Mouse (Mus musculus) brain, embryonic 14.5 days (tissue): Measurements from ENCODE around the gene Crebl2. TPM values are rescaled to one million over a fixed set of nuclear protein-coding genes. Genes with fewer than 3 reads are reported as not detected.

Source experiments
- DNase-seq: peaks from one replicate; pipeline ENCODE4 v3.0.0-alpha.2; 2011; ENCODE audit warnings: low read depth
- CTCF ChIP-seq: fragments of 200-500 bp; IDR thresholded peaks from 2 replicates; pipeline ENCODE4 v1.5.1; 2012; ENCODE audit warnings: inconsistent platforms, mild to moderate bottlenecking, moderate library complexity, borderline replicate concordance; ENCODE audit not compliant: insufficient read depth, insufficient read length; ENCODE audit errors: extremely low read depth
- POLR2A ChIP-seq: fragments of 200-500 bp; IDR thresholded peaks from 2 replicates; pipeline ENCODE4 v1.6.1; 2012; ENCODE audit warnings: mild to moderate bottlenecking, inconsistent platforms, borderline replicate concordance; ENCODE audit not compliant: poor library complexity, insufficient read depth, insufficient read length, severe bottlenecking; ENCODE audit errors: extremely low read depth
- polyA plus RNA-seq: library from polyadenylated mRNA; depleted of rRNA; stranded (reverse); fragments of >200 nt; gene quantifications from 2 replicates; pipeline ENCODE4 v1.2.3, GENCODE M21; 2012; rRNA removed

The Crebl2 gene
- polyA plus RNA-seq, 1 experiment, result 8.4 TPM

DNA sequence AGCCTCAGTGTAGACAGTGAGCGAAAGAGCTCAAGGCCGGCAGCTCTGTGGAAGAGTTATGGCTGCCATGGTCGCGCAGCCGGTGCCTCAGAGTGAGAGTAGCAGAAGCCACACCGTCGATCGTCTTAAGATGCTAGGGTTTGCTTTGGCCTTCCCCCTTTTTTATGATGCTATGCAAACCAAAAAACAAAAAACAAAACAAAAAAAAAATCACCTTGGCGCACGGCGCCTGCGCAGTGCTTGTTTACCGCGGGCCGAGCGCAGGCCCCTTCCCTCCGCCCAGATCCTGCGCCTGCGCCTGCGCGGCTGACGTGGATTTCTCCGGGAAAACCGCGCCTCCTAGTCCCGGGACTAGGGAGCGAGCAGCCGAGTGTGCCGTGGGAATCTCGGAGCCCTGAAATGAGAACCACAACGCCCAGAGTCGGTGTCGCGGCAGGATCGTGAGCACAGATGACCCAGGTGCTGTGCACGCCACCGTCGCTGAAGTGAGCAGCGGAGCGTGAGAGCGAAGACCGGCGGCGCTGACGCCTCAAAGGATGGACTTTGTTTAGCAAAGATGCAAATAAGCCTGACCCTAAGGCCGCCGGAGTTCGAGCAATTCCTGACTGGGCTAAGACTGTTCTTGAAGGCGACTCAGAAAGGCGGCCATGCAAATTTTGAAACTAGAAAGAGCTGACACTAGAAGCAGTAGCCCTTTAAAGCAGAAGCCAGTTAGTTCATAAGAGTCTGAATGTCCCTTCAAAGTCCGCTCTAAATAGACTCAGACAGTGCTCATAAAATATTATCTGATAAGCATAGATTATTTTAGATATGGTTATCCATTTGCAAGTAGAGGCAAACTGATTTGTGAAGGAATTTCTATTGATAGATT lies 68.4 kb downstream of the Crebl2 start, which contains the start of gene Gpr19:
Gpr19 (minus strand) TSS at position 484 of the 871 bp plus-strand sequence.
- TF ChIP-seq CTCF (peak; percentile 11; the same call in 1 of the 2 replicates), POLR2A (peak; percentile 35; the same call in 1 of the 2 replicates)
- DNase-seq, result peak; percentile 98

DNA sequence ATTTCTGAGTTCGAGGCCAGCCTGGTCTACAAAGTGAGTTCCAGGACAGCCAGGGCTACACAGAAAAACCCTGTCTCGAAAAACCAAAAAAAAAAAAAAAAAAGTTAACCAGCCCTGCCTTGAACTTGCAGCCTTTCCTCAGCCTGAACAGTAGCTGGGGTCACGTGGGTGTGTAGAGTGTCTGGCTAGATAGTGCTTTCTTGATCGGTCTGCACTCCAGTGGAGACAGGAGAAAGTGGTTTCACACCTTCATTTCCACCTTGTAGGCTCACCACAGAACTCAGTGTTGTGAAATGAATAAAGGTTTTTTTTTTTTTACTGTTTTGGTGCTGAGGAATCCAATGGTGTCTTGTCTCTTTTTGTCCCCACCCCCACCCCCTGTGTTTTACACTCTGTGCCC lies 73.4 kb downstream of the Crebl2 start:
- no peak for DNase-seq
- TF ChIP-seq CTCF (no peak), POLR2A (no peak)

DNA sequence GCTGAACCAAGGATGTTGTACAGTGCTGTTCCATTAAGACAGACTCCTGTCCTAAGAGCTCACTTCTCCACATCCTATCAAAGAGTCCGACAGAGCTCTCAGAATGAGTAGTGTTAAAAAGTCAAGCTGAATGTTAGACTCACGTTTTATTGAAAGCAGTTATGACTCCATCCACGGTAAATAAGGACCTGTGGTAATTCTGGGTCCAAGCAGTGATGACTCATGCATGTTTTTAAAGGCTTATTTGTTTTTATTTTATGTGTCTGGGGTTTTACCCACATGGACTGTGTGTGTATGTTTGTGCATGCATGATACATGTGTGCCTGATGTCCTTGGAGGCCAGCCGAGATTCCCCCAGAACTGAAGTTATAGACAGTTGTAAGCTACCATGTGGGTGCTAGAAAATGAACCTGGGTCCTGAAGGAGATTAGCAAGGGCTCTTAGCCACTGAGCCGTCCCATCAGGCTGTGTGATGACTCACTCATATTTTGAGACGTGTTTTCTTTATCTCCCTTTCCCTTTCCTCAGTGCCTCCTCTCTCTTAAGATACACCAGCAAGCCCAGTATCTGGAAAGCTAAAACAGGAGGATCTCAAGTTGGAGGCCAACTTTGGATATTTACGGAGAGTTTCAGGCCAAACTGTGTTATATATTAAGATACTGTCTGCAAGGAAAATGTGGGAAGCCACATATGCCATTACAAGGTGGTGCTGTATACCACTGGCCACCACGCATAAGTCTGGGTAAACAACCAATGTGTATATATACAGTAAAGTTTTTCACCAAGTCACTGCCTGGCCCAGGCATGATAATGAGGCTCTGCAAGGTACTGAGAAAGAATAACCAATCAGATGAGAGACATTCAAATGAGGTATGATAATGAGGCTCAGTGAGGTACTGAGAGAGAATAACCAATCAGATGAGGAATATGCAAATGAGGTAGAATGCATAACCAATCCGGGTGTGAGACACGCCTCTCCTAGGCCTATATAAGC lies 74.2 kb downstream of the Crebl2 start:
- TF ChIP-seq POLR2A, result no peak
- no peak for TF ChIP-seq CTCF
- DNase-seq, result no peak

- DNase-seq, result no peak
- no peak for TF ChIP-seq CTCF
- TF ChIP-seq POLR2A, result no peak
These were observed 75.9 kb downstream of the Crebl2 start for GRCm38 (mm10) chr6:134905811-134906210.

Other genes with a start within 250 kb of the Crebl2 start
- 1.4 and 1.6 TPM in 2 replicates for gene Mansc1, start 197.7 kb upstream of the Crebl2 start, polyA plus RNA-seq
- gene Borcs5, start 190.6 kb upstream of the Crebl2 start, polyA plus RNA-seq, result 28.3 and 32.4 TPM in 2 replicates
- gene Dusp16, start 37.5 kb upstream of the Crebl2 start, polyA plus RNA-seq, result 8.0 and 10.4 TPM in 2 replicates
- 39.2 and 54.7 TPM in 2 replicates for gene Gpr19, start 68.4 kb downstream of the Crebl2 start, polyA plus RNA-seq
- gene Cdkn1b, start 90.2 kb downstream of the Crebl2 start, polyA plus RNA-seq, result 45.8 and 55.9 TPM in 2 replicates
- 2.2 and 2.8 TPM in 2 replicates for gene Apold1, start 151.6 kb downstream of the Crebl2 start, polyA plus RNA-seq
- 74.4 and 86.3 TPM in 2 replicates for gene Ddx47, start 181.5 kb downstream of the Crebl2 start, polyA plus RNA-seq
- gene Gprc5a, start 235.5 kb downstream of the Crebl2 start, polyA plus RNA-seq, result 0.18 and 0.48 TPM in 2 replicates